Mouse (Mus musculus) B cell, adult 2 months (primary cell): ENCODE measurements around the gene Arhgef7.

Experiments
- DNase-seq, 2 experiments: peaks; one replicate each; pipeline ENCODE4 v3.0.0; 2022

The Arhgef7 gene

GRCm38 (mm10) chr8:11727273-11727650 is 259 bp upstream of the Arhgef7 start:
- no peak for DNase-seq

GRCm38 (mm10) chr8:11728482-11729295 is 1.2 kb downstream of the Arhgef7 start:
- no peak for DNase-seq

- no peak for DNase-seq
These were observed 2.9 kb downstream of the Arhgef7 start for GRCm38 (mm10) chr8:11730271-11730940.

- no peak for DNase-seq
These were observed 8.2 kb downstream of the Arhgef7 start for GRCm38 (mm10) chr8:11735672-11736235.

GRCm38 (mm10) chr8:11737096-11737495 is 9.6 kb downstream of the Arhgef7 start:
- DNase-seq, result no peak

- DNase-seq, result no peak
These were observed 11.6 kb downstream of the Arhgef7 start for GRCm38 (mm10) chr8:11739082-11739481.

GRCm38 (mm10) chr8:11740857-11741256 is 13.3 kb downstream of the Arhgef7 start:
- DNase-seq, result no peak

- DNase-seq, result no peak
These were observed 16.1 kb downstream of the Arhgef7 start for GRCm38 (mm10) chr8:11743580-11743979.

GRCm38 (mm10) chr8:11746850-11747600 is 19.5 kb downstream of the Arhgef7 start:
- no peak for DNase-seq

- no peak for DNase-seq
These were observed 22.0 kb downstream of the Arhgef7 start for GRCm38 (mm10) chr8:11749472-11749871.

- DNase-seq, result no peak
These were observed 24.8 kb downstream of the Arhgef7 start for GRCm38 (mm10) chr8:11752338-11752737.

GRCm38 (mm10) chr8:11753155-11753941 is 25.8 kb downstream of the Arhgef7 start:
- no peak for DNase-seq

GRCm38 (mm10) chr8:11754723-11755122 is 27.2 kb downstream of the Arhgef7 start:
- DNase-seq, result no peak

GRCm38 (mm10) chr8:11755873-11756272 is 28.4 kb downstream of the Arhgef7 start:
- peak; percentile 90 to 93 for DNase-seq

- peak; percentile 96 to 97 for DNase-seq
These were observed 30.3 kb downstream of the Arhgef7 start for GRCm38 (mm10) chr8:11757568-11758481.

GRCm38 (mm10) chr8:11758482-11759281 is 31.2 kb downstream of the Arhgef7 start:
- DNase-seq, result peak; percentile 29 to 34

GRCm38 (mm10) chr8:11761551-11761950 is 34.0 kb downstream of the Arhgef7 start:
- no peak for DNase-seq

GRCm38 (mm10) chr8:11762048-11762447 is 34.5 kb downstream of the Arhgef7 start:
- DNase-seq, result no peak

GRCm38 (mm10) chr8:11762821-11763220 is 35.3 kb downstream of the Arhgef7 start:
- DNase-seq, result no peak

- no peak for DNase-seq
These were observed 39.8 kb downstream of the Arhgef7 start for GRCm38 (mm10) chr8:11767213-11767840.
